Mouse (Mus musculus): Measurements from ENCODE around the gene Hist2h2ac. TPM values are rescaled to one million over a fixed set of nuclear protein-coding genes. Genes with fewer than 3 reads are reported as not detected.
A peak's percentile ranks its signal among the peaks of the same experiment; 100 is the strongest.

The Hist2h2ac gene
- total and polyA plus RNA-seq, 2 experiments from 2014 or later, result 1.7 to 554 TPM

GRCm38 (mm10) chr3:96262216-96262875 lies 41.7 kb upstream of the Hist2h2ac start:
- Histone ChIP-seq H3K27ac (ENCODE audit: low read depth, low read length) (peak overlapping the region; percentile 97), H3K4me2 (ENCODE audit: low read depth, low read length, poor library complexity, severe bottlenecking) (peak overlapping the region; percentile 77), H3K4me1 (ENCODE audit: insufficient read depth, low read length) (no peaks in the 10 kb centered on the region; the same call in none of the 2 replicates), H3K9me3 (ENCODE audit: low read length) (no peaks in the 10 kb centered on the region), H3K9ac (replicated peaks; ENCODE audit: low read length, poor library complexity, severe bottlenecking) (peak overlapping the region; percentile 83), H3K27me3 (ENCODE audit: insufficient read depth, low read length) (no peaks in the 10 kb centered on the region), H3K4me3 (ENCODE audit: low read depth, low read length) (peak overlapping the region; percentile 58), H3K36me3 (ENCODE audit: insufficient read depth, low read length) (no peaks in the 10 kb centered on the region)
- no peak for TF ChIP-seq CTCF (IDR thresholded peaks at IDR 0.05)
- peak; percentile 93 for DNase-seq (ENCODE audit: low spot score)
- 1% methylated on average over 19 of the region's 19 CpGs for WGBS
- ATAC-seq (ENCODE audit: low FRiP score), result peak; percentile 81

GRCm38 (mm10) chr3:96261623-96262022 lies 40.9 kb upstream of the Hist2h2ac start:
- Histone ChIP-seq H3K9ac (replicated peaks; ENCODE audit: low read length, poor library complexity, severe bottlenecking) (peak overlapping the region; percentile 83), H3K27ac (ENCODE audit: low read depth, low read length) (peak overlapping the region; percentile 97), H3K36me3 (ENCODE audit: insufficient read depth, low read length) (no peaks in the 10 kb centered on the region), H3K27me3 (ENCODE audit: insufficient read depth, low read length) (no peaks in the 10 kb centered on the region), H3K4me2 (ENCODE audit: low read depth, low read length, poor library complexity, severe bottlenecking) (peak overlapping the region; percentile 77), H3K9me3 (ENCODE audit: low read length) (no peaks in the 10 kb centered on the region), H3K4me3 (ENCODE audit: low read depth, low read length) (peak overlapping the region; percentile 58), H3K4me1 (ENCODE audit: insufficient read depth, low read length) (no peaks in the 10 kb centered on the region; the same call in none of the 2 replicates)
- WGBS, result 53% methylated on average over 3 of the region's 3 CpGs
- ATAC-seq (ENCODE audit: low FRiP score), result no peak
- no peak for DNase-seq (ENCODE audit: low spot score)
- peak; percentile 49 for TF ChIP-seq CTCF (IDR thresholded peaks at IDR 0.05)

- TF ChIP-seq CTCF (IDR thresholded peaks at IDR 0.05), result no peak
- DNase-seq (ENCODE audit: low spot score), result no peak
- H3K4me1 ChIP-seq (ENCODE audit: insufficient read depth, low read length), result no peaks in the 10 kb centered on the region; the same call in none of the 2 replicates
- no peaks in the 10 kb centered on the region for H3K9me3 ChIP-seq (ENCODE audit: low read length)
- no peaks in the 10 kb centered on the region for H3K27me3 ChIP-seq (ENCODE audit: insufficient read depth, low read length)
- H3K27ac ChIP-seq (ENCODE audit: low read depth, low read length), result no peak overlapping the region
- WGBS, result 95% methylated on average over 5 of the region's 5 CpGs
- no peak overlapping the region for H3K4me3 ChIP-seq (ENCODE audit: low read depth, low read length)
- H3K9ac ChIP-seq (replicated peaks; ENCODE audit: low read length, poor library complexity, severe bottlenecking), result no peak overlapping the region
- H3K36me3 ChIP-seq (ENCODE audit: insufficient read depth, low read length), result no peaks in the 10 kb centered on the region
- no peak for ATAC-seq (ENCODE audit: low FRiP score)
- no peak overlapping the region for H3K4me2 ChIP-seq (ENCODE audit: low read depth, low read length, poor library complexity, severe bottlenecking)
Observed at GRCm38 (mm10) chr3:96260220-96260619, 39.5 kb upstream of the Hist2h2ac start.

GRCm38 (mm10) chr3:96257190-96257589 lies 36.5 kb upstream of the Hist2h2ac start:
- Histone ChIP-seq H3K27ac (ENCODE audit: low read depth, low read length) (no peak overlapping the region), H3K27me3 (ENCODE audit: insufficient read depth, low read length) (no peaks in the 10 kb centered on the region), H3K9ac (replicated peaks; ENCODE audit: low read length, poor library complexity, severe bottlenecking) (no peak overlapping the region), H3K4me1 (ENCODE audit: insufficient read depth, low read length) (no peaks in the 10 kb centered on the region; the same call in 1 of the 2 replicates), H3K4me2 (ENCODE audit: low read depth, low read length, poor library complexity, severe bottlenecking) (no peak overlapping the region), H3K9me3 (ENCODE audit: low read length) (no peaks in the 10 kb centered on the region), H3K4me3 (ENCODE audit: low read depth, low read length) (no peak overlapping the region), H3K36me3 (ENCODE audit: insufficient read depth, low read length) (no peaks in the 10 kb centered on the region)
- no peak for DNase-seq (ENCODE audit: low spot score)
- TF ChIP-seq CTCF (IDR thresholded peaks at IDR 0.05), result no peak
- ATAC-seq (ENCODE audit: low FRiP score), result no peak
- 87% methylated on average over 3 of the region's 3 CpGs for WGBS

GRCm38 (mm10) chr3:96255926-96256593 lies 35.4 kb upstream of the Hist2h2ac start:
- TF ChIP-seq CTCF (IDR thresholded peaks at IDR 0.05), result no peak
- Histone ChIP-seq H3K36me3 (ENCODE audit: insufficient read depth, low read length) (no peaks in the 10 kb centered on the region), H3K4me2 (ENCODE audit: low read depth, low read length, poor library complexity, severe bottlenecking) (no peak overlapping the region), H3K4me3 (ENCODE audit: low read depth, low read length) (no peak overlapping the region), H3K9ac (replicated peaks; ENCODE audit: low read length, poor library complexity, severe bottlenecking) (no peak overlapping the region), H3K27ac (ENCODE audit: low read depth, low read length) (no peak overlapping the region), H3K27me3 (ENCODE audit: insufficient read depth, low read length) (no peaks in the 10 kb centered on the region), H3K4me1 (ENCODE audit: insufficient read depth, low read length) (no peaks in the 10 kb centered on the region), H3K9me3 (ENCODE audit: low read length) (no peaks in the 10 kb centered on the region)
- DNase-seq (ENCODE audit: low spot score) (no peak), ATAC-seq (ENCODE audit: low FRiP score) (no peak)
- WGBS, result 80% methylated on average over 5 of the region's 5 CpGs

GRCm38 (mm10) chr3:96254683-96255355 lies 34.1 kb upstream of the Hist2h2ac start:
- H3K27ac ChIP-seq (ENCODE audit: low read depth, low read length), result no peak overlapping the region
- no peak overlapping the region for H3K4me2 ChIP-seq (ENCODE audit: low read depth, low read length, poor library complexity, severe bottlenecking)
- no peak for TF ChIP-seq CTCF (IDR thresholded peaks at IDR 0.05)
- H3K4me1 ChIP-seq (ENCODE audit: insufficient read depth, low read length), result no peaks in the 10 kb centered on the region
- H3K9me3 ChIP-seq (ENCODE audit: low read length), result no peaks in the 10 kb centered on the region
- 55% methylated on average over 10 of the region's 10 CpGs for WGBS
- no peaks in the 10 kb centered on the region for H3K36me3 ChIP-seq (ENCODE audit: insufficient read depth, low read length)
- H3K4me3 ChIP-seq (ENCODE audit: low read depth, low read length), result no peak overlapping the region
- H3K27me3 ChIP-seq (ENCODE audit: insufficient read depth, low read length), result no peaks in the 10 kb centered on the region
- ATAC-seq (ENCODE audit: low FRiP score) (no peak), DNase-seq (ENCODE audit: low spot score) (peak; percentile 71)
- H3K9ac ChIP-seq (replicated peaks; ENCODE audit: low read length, poor library complexity, severe bottlenecking), result no peak overlapping the region

All from midbrain, postnatal 0 days (tissue).